Mouse (Mus musculus): ENCODE results near the gene Plxnb2.

DNA sequence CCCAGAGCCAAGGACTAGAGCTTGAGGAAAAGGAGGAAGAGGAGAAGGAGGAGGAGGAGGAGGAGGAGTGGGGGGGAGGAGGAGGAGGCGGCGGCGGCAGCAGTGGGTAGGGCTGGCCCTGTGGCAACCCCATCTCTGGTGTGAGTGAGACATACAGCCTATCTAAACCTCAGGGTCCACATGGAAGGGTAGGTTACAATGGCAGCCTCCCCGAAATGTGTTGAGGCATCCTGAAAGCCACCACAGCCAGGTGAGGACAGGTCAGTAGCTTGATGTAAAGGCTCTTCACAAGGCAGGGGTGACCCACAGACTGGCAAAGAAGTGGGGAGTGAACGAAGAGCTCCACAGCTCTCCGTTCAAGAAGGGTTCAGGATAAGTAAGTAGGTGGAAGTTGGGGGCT lies 42.1 kb downstream of the Plxnb2 start:
- TF ChIP-seq GATA1 (IDR thresholded peaks at IDR 0.05; ENCODE audit: borderline replicate concordance, low read length) (no peak), FLI1 (IDR thresholded peaks at IDR 0.05; ENCODE audit: low read length) (no peak)

Measured in megakaryocyte, embryonic 14.5 days (primary cell).